Mouse (Mus musculus) stomach, embryonic 15.5 days (tissue): Measurements from ENCODE around the gene Stxbp3. TPM values are rescaled to one million over a fixed set of nuclear protein-coding genes. Genes with fewer than 3 reads are reported as not detected.
A peak's percentile ranks its signal among the peaks of the same experiment; 100 is the strongest.
"Not testable (repeated sequence)": the region's sequence is repeated elsewhere in the genome, so short reads cannot be mapped to it uniquely, and the experiment has no call there.

Experiments used
- ATAC-seq: fragments of 200-750 bp; cut with Nextera tagmentation; 2 replicates; pipeline ENCODE4 v1.8.0; 2017; ENCODE audit warnings: low read depth, moderate number of reproducible peaks, moderate TSS enrichment; ENCODE audit not compliant: insufficient read depth, low FRiP score
- H3K27ac ChIP-seq: fragments of 300-500 bp; sonication (generic); 2 replicates; pipeline ENCODE4 v1.5.1; 2015; ENCODE audit warnings: mild to moderate bottlenecking, inconsistent platforms
- H3K27me3 ChIP-seq: fragments of 300-500 bp; sonication (generic); replicated peaks from 2 replicates; pipeline ENCODE4 v1.6.1; 2015; ENCODE audit warnings: inconsistent platforms
- H3K36me3 ChIP-seq: fragments of 300-500 bp; sonication (generic); 2 replicates; pipeline ENCODE4 v1.6.1; 2015; ENCODE audit warnings: inconsistent platforms
- H3K4me1 ChIP-seq: fragments of 300-500 bp; sonication (generic); 2 replicates; pipeline ENCODE4 v1.6.1; 2015; ENCODE audit warnings: inconsistent platforms
- H3K4me2 ChIP-seq: fragments of 300-500 bp; sonication (generic); 2 replicates; pipeline ENCODE4 v1.6.1; 2015; ENCODE audit warnings: mild to moderate bottlenecking, inconsistent platforms
- H3K4me3 ChIP-seq: fragments of 300-500 bp; sonication (generic); replicated peaks from 2 replicates; pipeline ENCODE4 v1.5.1; 2015; ENCODE audit warnings: inconsistent platforms
- H3K9ac ChIP-seq: fragments of 300-500 bp; sonication (generic); 2 replicates; pipeline ENCODE4 v1.6.1; 2015; ENCODE audit warnings: inconsistent platforms
- H3K9me3 ChIP-seq: fragments of 300-500 bp; sonication (generic); 2 replicates; pipeline ENCODE4 v1.6.1; 2016; ENCODE audit warnings: inconsistent platforms
- WGBS: fragments of 180-500 bp; shearing (Covaris S2); methylation state at CpG from one replicate; pipeline ENCODE4 v1.1.7; 2015; 5-methylcytosine and 5-hydroxymethylcytosine counted together
- polyA plus RNA-seq: library from polyadenylated mRNA; unstranded; fragments of >200 nt; fragmentation: Nextera tagmentation; extraction: Ambion mirVana; gene quantifications from 2 replicates; pipeline ENCODE4 v1.2.1, GENCODE M21; 2015

The Stxbp3 gene
- polyA plus RNA-seq, 1 experiment from 2014 or later = 40.3 TPM

DNA sequence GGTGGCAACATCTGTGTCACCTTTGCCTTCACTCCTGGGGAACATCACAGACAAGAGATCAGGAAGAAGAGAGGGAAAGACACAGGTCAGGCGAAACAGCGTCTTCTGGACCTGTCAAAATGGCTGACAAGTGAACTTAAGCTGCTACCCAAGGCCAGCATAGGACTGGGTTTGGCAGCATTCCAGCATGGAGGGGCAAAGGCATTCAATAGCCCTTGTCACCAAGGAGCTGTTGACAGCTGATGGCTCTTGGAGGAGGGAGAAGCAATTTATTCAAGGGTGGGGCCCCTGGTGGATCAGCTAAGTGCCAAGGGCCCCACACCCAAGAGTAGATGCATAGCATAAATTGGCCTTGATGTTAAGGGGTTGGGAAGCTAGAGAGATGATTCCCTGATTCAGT is 38.8 kb upstream of the Stxbp3 start:
- no peaks in the 10 kb centered on the region for H3K27me3 ChIP-seq
- H3K9ac ChIP-seq = no peak overlapping the region
- no peaks in the 10 kb centered on the region for H3K36me3 ChIP-seq
- WGBS = 42% methylated on average over 2 of the region's 2 CpGs
- H3K9me3 ChIP-seq = no peaks in the 10 kb centered on the region
- H3K27ac ChIP-seq = no peak overlapping the region
- H3K4me1 ChIP-seq = peaks cover 11% of the 10 kb centered on the region
- H3K4me2 ChIP-seq = no peak overlapping the region
- ATAC-seq = no peak
- no peak overlapping the region for H3K4me3 ChIP-seq

DNA sequence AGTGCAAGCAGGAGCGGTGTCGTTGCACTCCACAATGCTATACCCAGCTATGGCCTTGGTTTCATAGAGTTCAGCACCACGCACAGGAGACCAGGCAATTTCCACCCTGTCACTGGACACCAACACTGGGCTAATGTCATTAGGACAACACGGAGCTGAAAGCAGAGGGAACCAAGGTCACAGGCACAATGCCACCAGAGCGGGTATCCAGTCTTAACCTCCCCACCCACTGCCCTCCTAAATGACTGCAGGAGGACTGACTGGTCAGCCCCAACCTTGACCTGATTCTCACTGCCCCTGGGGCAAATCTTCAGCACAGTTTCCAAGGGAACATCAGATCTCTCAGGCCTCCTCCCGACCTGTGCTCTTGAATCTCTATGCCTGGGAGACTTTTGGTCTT is 30.3 kb upstream of the Stxbp3 start:
- H3K36me3 ChIP-seq = no peaks in the 10 kb centered on the region
- 75% methylated on average over 6 of the region's 6 CpGs for WGBS
- no peak overlapping the region for H3K4me3 ChIP-seq
- no peaks in the 10 kb centered on the region for H3K9me3 ChIP-seq
- H3K27ac ChIP-seq = no peak overlapping the region
- no peaks in the 10 kb centered on the region for H3K4me1 ChIP-seq
- no peak overlapping the region for H3K4me2 ChIP-seq
- no peak for ATAC-seq
- no peak overlapping the region for H3K9ac ChIP-seq
- no peaks in the 10 kb centered on the region for H3K27me3 ChIP-seq

GRCm38 (mm10) chr3:108867449-108867848 is 27.1 kb upstream of the Stxbp3 start:
- Histone ChIP-seq H3K36me3 (no peaks in the 10 kb centered on the region), H3K4me3 (no peak overlapping the region), H3K4me2 (no peak overlapping the region), H3K9me3 (no peaks in the 10 kb centered on the region), H3K9ac (no peak overlapping the region), H3K27me3 (no peaks in the 10 kb centered on the region), H3K27ac (no peak overlapping the region), H3K4me1 (no peaks in the 10 kb centered on the region)
- no peak for ATAC-seq
- WGBS = 92% methylated on average over 3 of the region's 3 CpGs

GRCm38 (mm10) chr3:108865676-108866075 is 25.4 kb upstream of the Stxbp3 start:
- no peak for ATAC-seq
- WGBS = 76% methylated on average over 3 of the region's 3 CpGs
- Histone ChIP-seq H3K4me3 (no peak overlapping the region), H3K36me3 (no peaks in the 10 kb centered on the region), H3K4me1 (no peaks in the 10 kb centered on the region), H3K9ac (no peak overlapping the region), H3K4me2 (no peak overlapping the region), H3K9me3 (no peaks in the 10 kb centered on the region), H3K27me3 (no peaks in the 10 kb centered on the region), H3K27ac (no peak overlapping the region)

DNA sequence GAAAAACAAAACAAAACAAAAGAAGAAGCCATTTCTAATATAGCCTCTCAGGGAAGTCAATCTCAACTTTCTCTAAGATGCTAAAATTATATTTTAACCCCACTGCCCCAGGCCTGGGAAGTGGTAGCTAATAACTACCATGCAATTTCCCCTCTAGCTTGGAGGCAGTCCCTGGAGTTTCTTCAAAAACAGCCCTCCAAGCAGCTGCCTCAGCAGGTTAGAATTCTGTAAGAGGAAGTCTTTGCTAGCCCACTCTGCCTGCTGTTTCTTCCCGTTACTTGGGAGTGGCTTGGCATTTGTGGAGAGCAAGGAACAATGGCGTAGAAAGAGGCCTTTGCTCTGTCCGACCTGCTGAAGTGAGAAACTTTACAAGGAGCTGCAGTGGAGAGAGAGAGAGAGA is 24.8 kb upstream of the Stxbp3 start:
- no peak for ATAC-seq
- H3K9ac ChIP-seq = no peak overlapping the region
- WGBS = 42% methylated on average over 3 of the region's 3 CpGs
- no peak overlapping the region for H3K4me3 ChIP-seq
- no peaks in the 10 kb centered on the region for H3K36me3 ChIP-seq
- H3K27ac ChIP-seq = no peak overlapping the region
- no peaks in the 10 kb centered on the region for H3K4me1 ChIP-seq
- no peaks in the 10 kb centered on the region for H3K9me3 ChIP-seq
- no peak overlapping the region for H3K4me2 ChIP-seq
- H3K27me3 ChIP-seq = no peaks in the 10 kb centered on the region

GRCm38 (mm10) chr3:108863091-108863490 is 22.8 kb upstream of the Stxbp3 start:
- Histone ChIP-seq H3K36me3 (no peaks in the 10 kb centered on the region), H3K9ac (no peak overlapping the region), H3K27me3 (no peaks in the 10 kb centered on the region), H3K4me1 (peaks cover 3% of the 10 kb centered on the region; the same call in 1 of the 2 replicates), H3K27ac (no peak overlapping the region), H3K4me3 (no peak overlapping the region), H3K9me3 (no peaks in the 10 kb centered on the region), H3K4me2 (no peak overlapping the region)
- no peak for ATAC-seq
- WGBS = 58% methylated on average over 10 of the region's 10 CpGs

GRCm38 (mm10) chr3:108862282-108862681 is 22.0 kb upstream of the Stxbp3 start:
- H3K4me1 ChIP-seq, H3K9ac ChIP-seq, ATAC-seq, H3K9me3 ChIP-seq, H3K27me3 ChIP-seq, H3K36me3 ChIP-seq, H3K4me2 ChIP-seq, H3K4me3 ChIP-seq, H3K27ac ChIP-seq: not testable (repeated sequence)
- 84% methylated on average over 4 of the region's 4 CpGs for WGBS

GRCm38 (mm10) chr3:108860786-108861185 is 20.5 kb upstream of the Stxbp3 start:
- no peak overlapping the region for H3K4me2 ChIP-seq
- H3K9ac ChIP-seq = no peak overlapping the region
- 75% methylated on average over 2 of the region's 2 CpGs for WGBS

GRCm38 (mm10) chr3:108858231-108858770 is 18.0 kb upstream of the Stxbp3 start:
- no peaks in the 10 kb centered on the region for H3K27me3 ChIP-seq
- no peak overlapping the region for H3K4me3 ChIP-seq
- peaks cover 17% of the 10 kb centered on the region; the same call in 1 of the 2 replicates for H3K4me1 ChIP-seq
- H3K36me3 ChIP-seq = no peaks in the 10 kb centered on the region
- no peak overlapping the region for H3K9ac ChIP-seq
- peak overlapping the region; percentile 55 for H3K27ac ChIP-seq
- 33% methylated on average over 7 of the region's 7 CpGs for WGBS
- no peaks in the 10 kb centered on the region for H3K9me3 ChIP-seq
- no peak overlapping the region for H3K4me2 ChIP-seq
- peak; percentile 56; the same call in 1 of the 2 replicates for ATAC-seq

More at GRCm38 (mm10) chr3:108860786-108861185, 20.5 kb upstream of the Stxbp3 start:
- H3K27ac ChIP-seq = no peak overlapping the region
- peaks cover 9% of the 10 kb centered on the region; the same call in 1 of the 2 replicates for H3K4me1 ChIP-seq
- no peaks in the 10 kb centered on the region for H3K36me3 ChIP-seq
- no peak overlapping the region for H3K4me3 ChIP-seq
- H3K9me3 ChIP-seq = no peaks in the 10 kb centered on the region
- no peaks in the 10 kb centered on the region for H3K27me3 ChIP-seq
- no peak for ATAC-seq

DNA sequence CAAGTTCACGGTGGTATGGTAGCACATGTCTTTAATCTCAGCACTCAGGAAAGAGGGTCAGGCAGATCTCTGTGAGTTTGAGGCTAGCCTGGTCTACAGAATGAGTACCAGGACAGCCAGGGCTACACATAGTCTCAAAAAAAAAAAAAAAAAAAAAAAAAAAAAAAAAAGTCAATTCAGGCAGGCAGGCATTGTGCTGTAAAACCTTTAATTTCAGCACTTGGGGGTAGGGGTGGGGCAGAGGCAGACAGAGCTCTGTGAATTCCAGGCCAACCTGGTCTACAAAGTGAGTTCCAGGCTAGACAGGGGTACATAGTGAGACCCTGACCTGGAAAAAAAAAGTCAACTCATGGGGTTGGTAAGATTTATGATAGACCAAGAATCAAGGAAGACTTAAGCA is 17.4 kb upstream of the Stxbp3 start:
- H3K4me2 ChIP-seq = no peak overlapping the region
- no peak for ATAC-seq
- H3K4me1 ChIP-seq = peaks cover 17% of the 10 kb centered on the region; the same call in 1 of the 2 replicates
- H3K9me3 ChIP-seq = no peaks in the 10 kb centered on the region
- 87% methylated on average over 1 of the region's 1 CpGs for WGBS
- no peaks in the 10 kb centered on the region for H3K27me3 ChIP-seq
- no peak overlapping the region for H3K27ac ChIP-seq
- no peak overlapping the region for H3K4me3 ChIP-seq
- no peaks in the 10 kb centered on the region for H3K36me3 ChIP-seq
- H3K9ac ChIP-seq = no peak overlapping the region

DNA sequence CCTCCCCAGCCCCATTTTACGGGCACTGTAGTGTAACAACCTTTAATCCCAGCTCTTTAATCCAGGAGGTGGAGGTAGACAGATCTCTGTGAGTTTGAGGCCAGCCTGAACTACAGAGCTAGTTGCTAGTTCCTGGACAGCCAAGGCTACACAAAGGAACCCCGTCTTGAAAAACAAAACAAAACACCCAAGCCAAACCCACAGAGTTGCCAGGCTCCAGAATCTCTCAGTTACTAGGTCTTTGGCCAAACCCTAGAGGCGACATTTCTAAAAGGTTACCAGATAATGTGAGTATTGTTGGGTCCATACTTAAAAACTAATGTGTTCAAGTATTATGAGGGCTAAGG is 16.8 kb upstream of the Stxbp3 start:
- H3K4me1 ChIP-seq = peaks cover 22% of the 10 kb centered on the region; the same call in 1 of the 2 replicates

DNA sequence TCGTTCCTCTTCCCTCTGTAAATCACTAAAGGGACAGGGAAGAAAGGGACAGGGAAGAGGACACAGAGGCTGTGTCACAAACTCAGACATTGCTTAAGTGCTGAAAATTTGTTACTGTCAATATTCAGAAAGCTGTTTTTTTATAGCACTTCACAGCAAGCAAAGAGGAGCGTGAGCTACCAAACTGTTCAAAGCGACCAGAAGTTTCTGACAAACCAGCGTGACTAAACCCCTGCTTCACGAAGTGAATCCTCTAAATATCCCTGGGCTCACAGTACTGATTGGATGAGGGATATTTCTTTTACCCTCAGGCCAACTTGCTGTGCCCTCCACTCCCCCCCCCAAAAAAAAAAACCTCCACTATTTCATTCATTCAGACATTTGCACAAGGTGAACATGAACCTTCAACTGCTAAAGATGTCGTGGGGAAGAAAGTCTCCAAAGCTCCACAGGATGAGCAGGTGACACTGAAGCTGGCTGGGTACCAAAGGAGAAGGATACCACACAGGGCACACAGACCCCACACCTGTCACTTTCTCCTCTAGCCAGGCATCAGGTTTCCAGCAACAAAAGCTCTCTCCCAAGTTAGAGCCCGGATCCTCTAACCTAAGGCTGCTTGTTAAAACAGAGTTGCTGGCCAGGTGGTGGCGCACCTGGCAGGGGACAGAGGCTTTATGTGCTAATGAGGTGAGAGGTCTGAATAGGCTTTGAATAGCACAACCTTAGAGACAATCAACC is 16.2 kb upstream of the Stxbp3 start:
- Histone ChIP-seq H3K4me2 (no peak overlapping the region), H3K27me3 (no peaks in the 10 kb centered on the region), H3K9ac (no peak overlapping the region), H3K9me3 (no peaks in the 10 kb centered on the region), H3K4me1 (peaks cover 26% of the 10 kb centered on the region; the same call in 1 of the 2 replicates), H3K27ac (no peak overlapping the region), H3K4me3 (no peak overlapping the region), H3K36me3 (no peaks in the 10 kb centered on the region)
- 54% methylated on average over 8 of the region's 8 CpGs for WGBS
- ATAC-seq = no peak

More for the DNA sequence above, 16.8 kb upstream of the Stxbp3 start:
- no peak overlapping the region for H3K9ac ChIP-seq
- no peak for ATAC-seq
- H3K27ac ChIP-seq = no peak overlapping the region
- H3K9me3 ChIP-seq = no peaks in the 10 kb centered on the region
- H3K36me3 ChIP-seq = no peaks in the 10 kb centered on the region
- H3K4me3 ChIP-seq = no peak overlapping the region
- H3K4me2 ChIP-seq = no peak overlapping the region
- H3K27me3 ChIP-seq = no peaks in the 10 kb centered on the region
- 45% methylated on average over 3 of the region's 3 CpGs for WGBS
